Mouse (Mus musculus) megakaryocyte, embryonic 14.5 days (primary cell): Measurements from ENCODE around the gene Dock6. TPM values are rescaled to one million over a fixed set of nuclear protein-coding genes. Genes with fewer than 3 reads are reported as not detected.

Source experiments
- H3K27me3 ChIP-seq: replicated peaks from 2 replicates; pipeline ENCODE3; 2012; ENCODE audit warnings: inconsistent platforms
- H3K36me3 ChIP-seq: replicated peaks from 2 replicates; pipeline ENCODE3; 2012; ENCODE audit warnings: low read length, inconsistent platforms, mixed read lengths
- H3K4me1 ChIP-seq: 2 replicates; pipeline ENCODE4 v1.6.1; 2012; ENCODE audit warnings: inconsistent platforms
- H3K4me3 ChIP-seq: replicated peaks from 2 replicates; pipeline ENCODE3; 2012; ENCODE audit warnings: moderate library complexity, mild to moderate bottlenecking, inconsistent platforms
- H3K9me3 ChIP-seq: 2 replicates; pipeline ENCODE4 v1.6.1; 2012; ENCODE audit warnings: inconsistent platforms
- FLI1 ChIP-seq: IDR thresholded peaks from 2 replicates; pipeline ENCODE4 v1.6.1; 2012; ENCODE audit warnings: low read length, inconsistent platforms, mixed read lengths
- GATA1 ChIP-seq: IDR thresholded peaks from 3 replicates; pipeline ENCODE4 v1.6.1; 2012; ENCODE audit warnings: mixed read lengths, low read length, inconsistent platforms, borderline replicate concordance
- polyA plus RNA-seq: library from polyadenylated mRNA; stranded (reverse); fragments of >175 nt; gene quantifications from 2 replicates; pipeline ENCODE4 v1.2.3, GENCODE M21; 2012; ENCODE audit warnings: low replicate concordance; ENCODE audit not compliant: insufficient read depth

Gene Dock6
- polyA plus RNA-seq, 1 experiment, result 3.0 TPM

DNA sequence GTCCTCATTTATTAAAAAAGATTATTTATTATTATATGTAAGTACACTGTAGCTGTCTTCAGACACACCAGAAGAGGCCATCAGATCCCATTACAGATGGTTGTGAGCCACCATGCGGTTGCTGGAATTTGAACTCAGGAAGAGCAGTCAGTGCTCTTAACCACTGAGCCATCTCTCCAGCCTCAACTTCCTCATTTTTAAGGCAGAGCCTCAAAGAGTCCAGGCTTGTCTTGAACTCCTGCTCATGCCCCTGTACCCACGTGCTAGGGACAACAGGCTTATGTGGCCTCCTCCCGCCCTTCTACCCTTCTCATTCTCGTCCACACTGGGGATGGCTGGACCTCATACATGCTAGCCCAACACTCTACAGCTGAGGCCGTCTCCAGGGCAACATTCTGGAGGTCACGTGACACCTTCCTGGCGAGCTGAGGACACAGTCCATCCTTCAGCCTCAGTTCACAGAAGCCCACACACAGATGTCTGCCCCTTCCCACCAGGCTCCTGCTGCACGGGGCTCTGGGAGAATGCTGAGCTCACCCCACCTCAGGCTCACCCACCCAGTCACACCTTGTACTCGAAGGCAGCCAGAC is 35.6 kb downstream of the Dock6 start:
- Histone ChIP-seq H3K9me3 (no peaks in the 10 kb centered on the region), H3K27me3 (peaks cover 41% of the 10 kb centered on the region), H3K36me3 (no peaks in the 10 kb centered on the region), H3K4me3 (no peak overlapping the region), H3K4me1 (peaks cover 18% of the 10 kb centered on the region)
- TF ChIP-seq GATA1 (no peak), FLI1 (no peak)

DNA sequence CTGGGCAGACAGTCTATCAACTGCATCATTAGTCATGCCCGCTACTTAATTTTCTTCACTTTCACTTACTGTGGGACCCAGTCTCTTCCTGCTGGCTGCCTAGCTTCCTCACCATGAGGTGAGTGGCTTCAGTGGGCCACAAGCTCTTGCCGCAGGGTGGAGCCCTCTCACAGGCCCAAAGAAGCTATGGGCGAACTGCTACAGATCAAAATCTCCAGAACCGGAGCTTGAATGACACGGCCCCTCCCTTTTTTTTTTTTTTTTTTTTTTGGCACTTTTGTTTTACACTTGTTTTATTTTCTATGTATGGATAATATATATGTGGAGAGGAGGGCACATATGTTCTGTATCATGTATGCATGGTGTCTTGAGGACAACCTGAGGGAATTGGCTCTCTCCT is 41.3 kb downstream of the Dock6 start:
- H3K36me3 ChIP-seq, result no peaks in the 10 kb centered on the region
- H3K4me1 ChIP-seq, result peaks cover 25% of the 10 kb centered on the region
- H3K9me3 ChIP-seq, result no peaks in the 10 kb centered on the region
- TF ChIP-seq GATA1 (no peak), FLI1 (no peak)
- peaks cover 39% of the 10 kb centered on the region for H3K27me3 ChIP-seq
- no peak overlapping the region for H3K4me3 ChIP-seq

DNA sequence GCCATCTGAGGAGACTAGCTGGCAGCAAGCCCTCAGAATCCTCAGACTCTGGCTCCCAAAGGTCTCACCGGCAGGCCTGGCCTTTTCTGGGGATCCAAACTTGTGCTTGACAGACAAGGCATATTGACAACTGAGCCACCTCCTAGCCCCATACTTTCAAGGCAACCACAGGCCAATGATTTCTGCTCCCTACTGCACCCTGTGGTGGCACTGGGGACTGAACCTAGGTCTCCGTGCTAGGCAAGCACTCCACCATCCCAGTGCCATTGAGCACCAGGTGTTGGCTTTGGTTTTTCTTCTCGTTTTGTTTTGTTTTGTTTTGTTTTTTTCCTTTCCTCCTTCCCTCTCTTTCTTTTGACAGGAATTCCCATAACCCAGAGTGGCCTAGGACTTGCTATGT is 43.9 kb downstream of the Dock6 start:
- TF ChIP-seq FLI1, result no peak
- TF ChIP-seq GATA1, result no peak
- Histone ChIP-seq H3K4me3 (no peak overlapping the region), H3K4me1 (peaks cover 36% of the 10 kb centered on the region), H3K9me3 (no peaks in the 10 kb centered on the region), H3K36me3 (no peaks in the 10 kb centered on the region), H3K27me3 (peaks cover 36% of the 10 kb centered on the region)

DNA sequence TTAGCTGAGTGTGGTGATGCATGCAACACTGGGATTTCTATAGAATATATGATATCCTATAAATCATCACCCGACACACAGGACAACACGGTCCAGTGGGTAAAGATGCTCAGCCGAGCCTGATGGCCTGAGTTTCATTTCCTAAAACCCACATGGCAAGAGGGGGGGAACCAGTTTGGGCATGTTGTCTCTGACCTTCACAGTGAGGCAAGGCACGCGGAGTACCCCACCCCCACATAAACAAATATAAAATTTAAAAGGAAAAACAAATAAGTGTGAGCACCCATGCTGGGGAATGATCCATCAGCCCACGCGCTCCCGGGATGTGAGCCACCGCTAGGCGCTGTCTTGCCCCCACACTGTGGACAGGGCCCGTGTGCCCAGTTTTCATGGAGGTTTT is 45.5 kb downstream of the Dock6 start:
- no peak overlapping the region for H3K4me3 ChIP-seq
- no peaks in the 10 kb centered on the region for H3K36me3 ChIP-seq
- peaks cover 42% of the 10 kb centered on the region for H3K27me3 ChIP-seq
- no peaks in the 10 kb centered on the region for H3K9me3 ChIP-seq
- H3K4me1 ChIP-seq, result peaks cover 29% of the 10 kb centered on the region
- TF ChIP-seq GATA1 (no peak), FLI1 (no peak)

DNA sequence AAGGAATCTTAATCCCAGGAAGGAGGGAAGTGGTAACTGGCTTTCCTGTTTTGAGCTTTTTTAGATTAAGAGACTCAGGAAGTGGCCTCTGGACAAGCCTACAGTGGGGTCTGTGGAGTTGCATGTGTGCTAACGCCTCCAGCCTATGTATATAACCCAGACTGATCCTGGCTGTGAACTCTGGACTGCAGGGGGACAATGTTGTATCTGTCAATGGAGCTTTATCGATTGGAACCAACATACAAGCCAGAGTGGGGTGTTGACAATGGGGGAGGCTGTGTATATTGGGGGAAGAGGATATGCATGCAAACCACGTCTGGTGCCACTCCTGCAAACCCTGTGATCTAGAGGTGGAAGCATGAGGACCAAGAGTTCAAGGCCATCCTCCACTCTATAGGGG is 46.1 kb downstream of the Dock6 start:
- Histone ChIP-seq H3K4me1 (peaks cover 29% of the 10 kb centered on the region), H3K4me3 (no peak overlapping the region), H3K36me3 (no peaks in the 10 kb centered on the region), H3K9me3 (no peaks in the 10 kb centered on the region), H3K27me3 (peaks cover 45% of the 10 kb centered on the region)
- no peak for TF ChIP-seq GATA1
- TF ChIP-seq FLI1, result no peak

DNA sequence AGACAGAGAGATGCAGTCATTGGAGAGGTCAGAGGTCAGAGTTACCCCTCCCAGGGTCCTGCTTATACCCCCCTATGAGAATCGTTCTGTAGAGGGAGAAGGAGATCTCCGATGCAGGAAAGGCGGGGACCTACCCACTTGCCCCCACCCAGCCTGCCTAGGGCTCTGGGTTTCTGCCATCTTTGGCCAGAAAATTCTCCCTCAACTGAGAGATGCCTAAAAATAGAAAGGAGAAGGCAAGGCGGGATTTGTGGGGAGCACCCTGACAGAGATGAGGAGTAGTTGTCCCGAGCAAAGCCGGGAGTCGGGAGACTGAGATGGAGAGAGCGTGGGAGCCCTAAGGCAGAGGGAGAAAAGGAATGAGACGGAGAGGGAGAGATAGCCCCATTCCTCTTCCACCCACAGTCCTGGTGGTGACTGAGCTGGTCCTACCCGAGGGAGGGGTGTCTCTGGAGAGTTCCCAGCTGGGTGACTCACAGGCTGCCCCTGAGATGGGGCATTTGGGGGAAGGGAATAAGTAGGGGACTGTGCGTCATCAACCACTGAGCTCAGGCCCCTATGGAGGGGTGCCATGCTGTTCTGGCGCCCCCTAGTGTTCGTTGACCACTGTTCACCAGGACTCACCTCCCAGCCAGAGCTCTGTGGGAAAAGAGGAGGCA is 48.3 kb downstream of the Dock6 start:
- Histone ChIP-seq H3K4me3 (peak overlapping the region; percentile 62), H3K4me1 (peaks cover 26% of the 10 kb centered on the region), H3K9me3 (no peaks in the 10 kb centered on the region), H3K27me3 (peaks cover 52% of the 10 kb centered on the region), H3K36me3 (no peaks in the 10 kb centered on the region)
- TF ChIP-seq FLI1 (no peak), GATA1 (no peak)

DNA sequence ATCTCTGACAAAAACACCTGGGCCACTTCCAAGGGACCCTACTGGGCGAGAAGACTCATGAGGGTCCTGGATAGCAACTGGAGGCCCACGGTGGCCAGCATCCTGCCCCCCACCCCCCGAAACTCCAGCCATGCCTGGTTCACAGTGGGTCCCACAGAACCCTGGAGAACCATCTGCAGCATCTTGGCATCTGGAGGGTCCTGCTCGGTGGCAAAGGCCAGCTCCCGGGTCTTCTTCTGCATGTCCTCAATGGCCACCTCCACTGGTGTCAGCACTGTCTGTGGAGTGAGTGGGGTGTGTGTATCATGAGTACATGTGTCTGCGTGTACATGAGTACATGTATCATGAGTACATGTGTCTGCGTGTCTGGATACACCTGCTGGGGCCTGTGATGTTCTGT is 50.8 kb downstream of the Dock6 start:
- Histone ChIP-seq H3K4me1 (peaks cover 44% of the 10 kb centered on the region), H3K36me3 (no peaks in the 10 kb centered on the region), H3K9me3 (no peaks in the 10 kb centered on the region), H3K4me3 (no peak overlapping the region), H3K27me3 (peaks cover 66% of the 10 kb centered on the region)
- TF ChIP-seq FLI1, result no peak
- TF ChIP-seq GATA1, result no peak

DNA sequence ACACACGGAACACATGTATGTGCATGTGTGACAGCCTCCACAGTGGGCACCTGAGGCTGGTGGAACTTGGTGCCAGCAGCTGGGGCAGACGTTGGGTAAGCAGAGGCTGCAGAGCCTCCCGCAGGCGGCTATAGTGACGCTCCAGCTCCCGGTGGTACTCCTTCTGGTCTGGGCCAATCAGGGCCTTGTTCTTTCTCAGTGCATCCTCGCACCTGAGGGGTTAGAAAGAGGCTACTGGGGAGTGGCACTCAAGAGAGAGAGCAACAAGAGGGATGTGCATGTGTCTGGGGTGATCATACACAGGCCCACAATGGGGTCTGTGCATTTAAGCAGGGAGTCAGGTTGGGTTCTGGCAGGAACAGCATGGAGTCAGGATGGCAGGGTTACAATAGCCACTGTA is 51.3 kb downstream of the Dock6 start:
- H3K9me3 ChIP-seq, result no peaks in the 10 kb centered on the region
- peaks cover 66% of the 10 kb centered on the region for H3K27me3 ChIP-seq
- no peak for TF ChIP-seq FLI1
- no peak for TF ChIP-seq GATA1
- no peak overlapping the region for H3K4me3 ChIP-seq
- H3K4me1 ChIP-seq, result peaks cover 44% of the 10 kb centered on the region
- H3K36me3 ChIP-seq, result no peaks in the 10 kb centered on the region

DNA sequence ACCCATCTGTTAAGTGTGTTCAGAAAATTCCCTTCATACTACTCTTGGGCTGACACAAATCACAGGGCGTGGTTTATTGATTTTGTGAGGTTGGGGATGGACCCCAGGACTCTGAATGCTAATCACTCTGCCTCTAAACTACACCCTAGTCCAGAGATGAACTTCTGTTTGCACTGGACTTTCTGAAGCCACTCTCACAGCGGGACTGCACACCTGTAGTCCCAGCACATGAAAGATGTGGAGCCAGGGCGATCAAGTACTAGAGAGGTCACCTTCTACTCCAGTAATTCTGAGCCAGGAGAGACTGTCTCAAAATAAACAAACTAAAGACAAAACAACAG is 53.5 kb downstream of the Dock6 start:
- TF ChIP-seq GATA1 (no peak), FLI1 (no peak)
- H3K27me3 ChIP-seq, result peaks cover 70% of the 10 kb centered on the region
- H3K9me3 ChIP-seq, result peaks cover 13% of the 10 kb centered on the region
- H3K4me3 ChIP-seq, result peak overlapping the region; percentile 94
- peaks cover 17% of the 10 kb centered on the region for H3K36me3 ChIP-seq
- H3K4me1 ChIP-seq, result peaks cover 36% of the 10 kb centered on the region

DNA sequence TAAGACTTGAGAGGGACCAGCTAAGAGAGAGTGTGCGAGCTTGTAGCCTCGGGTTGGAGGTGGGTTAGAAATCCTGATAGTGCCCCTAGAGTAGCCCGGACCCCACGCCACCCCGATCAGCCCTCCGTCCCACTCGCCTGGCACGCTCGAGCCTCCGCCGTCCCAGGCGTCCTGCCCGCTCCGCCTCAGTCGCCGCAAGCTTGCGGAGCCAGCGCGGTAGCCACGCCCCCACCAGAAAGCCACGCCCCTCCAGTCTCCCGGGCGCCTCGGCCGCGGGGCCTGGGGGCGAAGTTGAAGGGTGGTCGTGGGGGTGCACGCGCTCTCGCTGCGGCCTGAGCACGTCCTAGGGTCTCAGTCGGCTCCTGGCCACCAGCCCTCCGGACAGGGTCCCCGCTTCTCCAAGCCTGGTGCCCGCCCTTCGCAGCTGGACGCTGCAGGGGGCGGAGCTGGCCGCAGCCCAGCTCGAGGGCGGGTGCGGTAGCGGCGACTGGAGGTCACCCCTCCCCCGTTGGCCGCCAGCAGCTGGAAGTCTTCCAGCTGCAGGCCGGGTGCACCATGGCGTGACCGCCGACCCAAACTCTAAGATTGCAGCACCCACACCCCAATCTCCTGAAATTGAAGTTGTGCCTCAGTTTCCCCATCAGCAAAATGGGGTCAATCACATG is 54.0 kb downstream of the Dock6 start, which contains the start of gene Kank2:
Gene Kank2, minus strand, starts transcription at position 400 of the 665 bp plus-strand sequence.
- Histone ChIP-seq H3K4me3 (peak within 1 kb of the TSS; percentile 94), H3K27me3 (peaks cover 68% of the 10 kb centered on the region), H3K36me3 (peaks cover 19% of the 10 kb centered on the region), H3K4me1 (peaks cover 38% of the 10 kb centered on the region), H3K9me3 (peaks cover 13% of the 10 kb centered on the region)
- no peak for TF ChIP-seq FLI1
- TF ChIP-seq GATA1, result no peak
